Mouse (Mus musculus) layer of hippocampus, adult 9-10 months (tissue): ENCODE results near the gene Cdk6.
"Not testable (repeated sequence)": the region's sequence is repeated elsewhere in the genome, so short reads cannot be mapped to it uniquely, and the experiment has no call there.

Source experiments
- DNase-seq: peaks from one replicate; pipeline ENCODE4 v3.0.0; 2022; ENCODE audit warnings: low spot score

The Cdk6 gene

DNA sequence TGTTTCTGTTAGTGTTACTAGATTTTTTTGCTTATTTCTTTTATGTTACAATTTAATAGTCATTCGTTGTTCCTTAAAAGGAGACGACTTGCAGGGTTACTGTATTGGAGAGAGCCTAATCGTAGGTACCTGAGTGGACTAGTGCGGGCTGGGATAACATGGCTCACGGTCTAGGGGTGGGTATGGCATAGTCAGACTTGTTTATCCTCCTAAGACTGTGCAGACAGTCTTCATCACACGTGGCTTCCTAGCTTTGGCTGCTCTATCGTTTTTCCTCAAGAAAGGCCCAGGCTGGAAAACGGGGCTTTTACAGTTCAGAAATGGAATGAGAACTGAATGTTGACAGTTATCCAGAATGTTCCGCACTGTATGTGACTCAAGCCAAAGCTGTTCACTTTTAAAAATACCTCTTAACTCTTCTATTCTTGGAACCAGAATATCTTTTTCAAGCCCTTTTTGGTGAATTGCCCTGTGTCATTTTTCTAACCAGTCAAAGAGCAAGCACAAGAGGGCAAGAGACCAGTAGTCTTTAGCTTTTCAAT, 39.5 kb downstream of the Cdk6 start:
- no peak for DNase-seq

GRCm38 (mm10) chr5:3381795-3382194, 40.5 kb downstream of the Cdk6 start:
- DNase-seq: no peak

GRCm38 (mm10) chr5:3382343-3383040, 41.2 kb downstream of the Cdk6 start:
- no peak for DNase-seq

DNA sequence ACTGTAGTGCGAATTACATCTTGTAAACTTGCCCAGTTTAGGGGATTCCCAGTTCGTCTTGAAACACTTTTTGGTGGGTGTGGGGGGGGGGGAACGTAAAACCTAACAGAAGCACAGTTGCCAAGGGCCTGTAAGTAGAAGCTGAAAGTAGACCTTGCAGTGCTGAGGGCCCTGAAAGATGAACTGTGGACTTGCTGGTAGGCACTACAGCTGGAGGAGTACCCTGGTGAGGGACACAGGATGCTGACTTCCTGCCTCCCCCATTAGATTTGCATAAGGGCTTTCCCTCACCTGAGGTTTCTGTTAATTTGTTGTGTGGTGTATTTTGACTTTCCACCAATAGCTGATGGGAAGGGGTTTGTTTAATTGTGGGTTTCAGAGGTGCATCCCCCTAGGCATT, 42.3 kb downstream of the Cdk6 start:
- no peak for DNase-seq

DNA sequence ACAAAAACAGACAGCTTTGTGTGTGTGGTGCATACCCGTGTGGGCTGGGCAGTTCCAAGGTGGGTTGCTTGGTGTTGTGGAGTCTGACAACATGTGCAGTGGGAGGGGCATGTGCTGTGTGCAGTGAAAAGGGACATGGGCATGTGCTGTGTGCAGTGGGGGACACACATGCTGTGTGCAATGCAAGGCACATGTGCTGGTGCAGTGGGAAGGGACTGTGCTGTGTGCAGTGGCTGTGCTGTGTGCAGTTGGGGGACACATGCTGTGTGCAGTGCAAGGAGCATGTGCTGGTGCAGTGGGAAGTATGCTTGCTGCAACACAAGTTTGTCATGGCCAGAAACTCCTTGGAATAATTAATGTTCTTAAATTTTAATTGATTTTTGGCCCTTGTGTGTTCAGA, 43.8 kb downstream of the Cdk6 start:
- no peak for DNase-seq

GRCm38 (mm10) chr5:3386021-3386730, 44.9 kb downstream of the Cdk6 start:
- DNase-seq: no peak

DNA sequence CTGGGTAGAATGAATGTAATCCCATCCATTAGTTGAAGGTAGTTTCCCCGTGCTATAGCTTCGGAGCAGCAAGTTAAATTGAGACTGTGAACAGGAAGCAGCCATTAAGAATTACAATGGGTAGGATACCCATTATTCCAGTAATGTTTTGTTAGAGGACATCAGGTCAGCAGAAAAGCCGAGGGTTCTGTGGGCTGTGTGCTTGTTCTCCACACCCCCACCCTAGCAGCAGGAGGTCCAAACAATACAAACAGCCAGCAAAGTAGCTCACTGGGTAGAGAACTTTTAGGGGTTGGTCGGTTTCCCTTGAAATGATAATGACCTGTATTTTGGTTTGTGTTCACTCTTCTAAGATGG, 45.4 kb downstream of the Cdk6 start:
- no peak for DNase-seq

- no peak for DNase-seq
Observed at GRCm38 (mm10) chr5:3387138-3387537, 45.9 kb downstream of the Cdk6 start.

DNA sequence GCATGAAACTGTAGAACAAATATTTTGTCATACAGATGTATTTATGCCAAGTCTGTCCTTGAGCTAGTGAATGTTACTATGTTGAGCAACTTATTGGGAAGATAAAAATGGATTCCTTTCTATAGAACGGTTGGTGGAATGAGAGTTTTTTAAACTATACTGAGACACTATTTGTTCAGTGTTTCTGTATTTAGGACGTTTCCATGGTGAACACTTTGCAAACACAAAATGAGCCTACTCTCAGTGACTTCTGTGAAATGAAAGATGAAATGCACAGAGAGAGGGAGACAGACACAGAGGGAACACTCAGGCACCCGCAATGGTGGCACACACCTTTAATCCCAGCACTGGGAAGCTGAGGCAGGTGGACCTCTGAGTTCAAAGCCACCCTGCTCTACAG, 51.6 kb downstream of the Cdk6 start:
- DNase-seq: no peak

DNA sequence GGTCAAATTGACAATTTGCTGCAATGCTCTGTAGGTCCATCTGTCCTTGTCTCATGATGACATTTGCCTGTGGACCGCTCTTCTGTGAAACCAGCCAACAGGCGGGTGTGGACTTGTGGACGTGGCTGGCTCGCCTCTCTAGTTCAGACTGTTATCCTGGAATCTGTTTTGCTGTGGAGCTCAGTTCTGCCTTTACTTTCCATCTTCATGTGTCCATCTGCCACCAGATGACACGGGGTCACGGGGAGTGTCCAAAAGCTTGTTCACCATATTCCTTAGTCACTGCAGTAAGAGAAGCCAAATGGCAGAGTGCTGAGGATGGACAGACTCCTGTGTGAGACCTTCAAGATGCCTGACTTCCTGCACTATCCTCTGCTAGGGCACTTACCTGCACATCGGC, 52.9 kb downstream of the Cdk6 start:
- no peak for DNase-seq

DNA sequence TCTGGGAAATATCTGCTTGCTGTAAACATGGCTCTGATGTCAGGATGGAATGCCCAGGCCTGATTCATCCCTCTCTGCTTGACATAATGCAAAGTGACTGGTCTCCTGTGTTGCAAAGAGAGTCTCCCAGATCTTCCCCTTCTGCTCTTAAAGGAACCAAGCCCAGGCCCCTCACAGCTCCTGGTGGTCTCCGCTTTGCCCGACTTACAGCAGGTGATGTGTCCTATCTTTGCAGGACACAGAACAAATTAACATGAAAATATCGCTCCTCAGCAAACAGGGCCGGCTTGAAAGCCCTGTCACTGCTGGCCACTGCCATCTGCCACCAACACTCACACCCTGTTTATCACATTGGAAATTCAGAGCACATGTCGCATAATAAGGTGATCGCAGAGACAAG, 53.7 kb downstream of the Cdk6 start:
- DNase-seq: no peak

DNA sequence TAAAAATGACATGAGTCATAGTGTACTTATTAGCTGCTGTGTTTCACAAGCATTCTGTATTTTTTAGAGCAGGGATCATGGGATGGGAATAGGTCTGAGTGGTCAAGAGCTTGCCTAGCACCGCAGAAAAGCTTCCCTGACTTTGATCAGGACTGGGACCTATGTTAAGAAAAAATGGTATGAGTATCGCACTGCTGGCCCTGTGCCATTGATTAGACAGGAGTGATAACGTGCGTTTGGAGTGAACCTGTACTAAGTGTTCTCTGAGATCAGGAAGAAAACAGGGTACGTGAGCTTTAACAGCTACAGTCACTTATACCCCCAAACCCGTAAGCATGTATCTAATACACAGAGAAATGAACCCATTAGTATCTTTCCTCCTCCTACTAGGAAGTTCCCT, 54.9 kb downstream of the Cdk6 start:
- no peak for DNase-seq

DNA sequence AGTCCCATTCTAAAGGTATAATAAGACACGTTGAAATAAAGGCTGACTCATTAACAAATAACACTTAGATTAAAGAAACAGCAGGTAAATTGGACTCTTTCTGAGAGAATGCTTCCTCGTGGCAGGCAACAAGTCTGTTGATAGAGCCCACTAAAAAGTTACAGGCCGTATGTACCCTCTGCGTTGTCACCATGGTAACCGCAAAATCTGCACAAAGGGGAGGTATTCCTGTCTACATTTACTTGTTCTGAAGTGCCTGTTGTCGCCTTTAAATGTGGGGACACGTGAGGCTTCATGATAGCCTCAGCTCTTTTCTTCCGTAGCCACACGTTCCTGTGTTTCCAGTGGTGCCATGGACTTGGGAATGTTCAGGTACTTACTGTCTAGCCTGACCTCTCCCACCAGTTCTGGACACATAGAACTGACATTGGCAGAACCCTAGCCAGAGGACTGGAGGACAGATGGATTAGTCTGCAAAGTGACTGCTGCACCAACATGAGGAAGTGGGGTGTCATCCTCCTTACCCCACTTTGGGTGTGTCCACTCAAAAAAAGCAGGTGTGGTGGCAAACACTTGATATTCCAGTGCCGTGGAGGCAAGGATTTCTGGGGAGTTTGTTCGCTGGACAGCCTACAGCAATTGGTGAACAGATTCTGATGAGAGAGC, 55.8 kb downstream of the Cdk6 start:
- DNase-seq: no peak

- DNase-seq: no peak
Observed at GRCm38 (mm10) chr5:3399784-3400494, 58.7 kb downstream of the Cdk6 start.

GRCm38 (mm10) chr5:3405102-3405501, 63.8 kb downstream of the Cdk6 start:
- no peak for DNase-seq

GRCm38 (mm10) chr5:3405503-3405902, 64.2 kb downstream of the Cdk6 start:
- no peak for DNase-seq

GRCm38 (mm10) chr5:3407926-3408325, 66.6 kb downstream of the Cdk6 start:
- DNase-seq: no peak

- not testable (repeated sequence) for DNase-seq
Observed at GRCm38 (mm10) chr5:3418183-3418582, 76.9 kb downstream of the Cdk6 start.

- no peak for DNase-seq
Observed at GRCm38 (mm10) chr5:3420094-3420831, 79.0 kb downstream of the Cdk6 start.

GRCm38 (mm10) chr5:3420832-3421228, 79.5 kb downstream of the Cdk6 start:
- no peak for DNase-seq

DNA sequence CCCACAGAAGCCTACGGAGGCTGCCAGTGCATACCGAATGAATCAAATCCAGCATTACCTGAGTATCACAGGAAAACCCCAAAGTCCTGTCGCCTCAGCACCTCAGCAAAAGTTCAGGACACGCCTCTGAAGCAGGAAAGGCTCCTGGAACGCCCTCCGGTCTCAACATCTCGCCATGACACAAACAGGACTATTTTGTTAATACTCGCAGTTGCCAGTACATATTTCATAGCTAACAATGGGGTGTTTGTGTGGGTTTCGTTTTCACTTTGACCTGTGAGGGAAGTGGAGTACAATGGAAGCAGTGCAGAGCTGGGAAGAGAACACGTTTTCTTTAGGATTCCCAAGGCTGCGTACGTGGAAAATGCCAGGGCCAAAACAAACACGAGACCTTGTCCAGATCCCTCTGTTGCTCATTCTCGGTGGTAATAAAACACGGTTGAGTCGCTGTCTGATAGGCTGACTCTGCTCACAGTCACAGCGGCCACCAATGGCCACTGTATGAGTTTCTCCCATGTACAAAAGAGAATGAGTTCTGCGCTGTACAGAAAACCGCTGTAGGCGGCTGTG, 91.9 kb downstream of the Cdk6 start:
- DNase-seq: not testable (repeated sequence)
